Mouse (Mus musculus) heart, postnatal 14 days (tissue): ENCODE measurements around the gene Gtf2a2. TPM values are rescaled to one million over a fixed set of nuclear protein-coding genes. Genes with fewer than 3 reads are reported as not detected.
"Not testable (repeated sequence)": the region's sequence is repeated elsewhere in the genome, so short reads cannot be mapped to it uniquely, and the experiment has no call there.

Experiments used
- DNase-seq, 2 experiments: peaks; one replicate each; pipeline ENCODE4 v3.0.0; 2021 to 2022
- intact Hi-C: fragments of 180-260 bp; cut with DNase I; formaldehyde crosslinking; loops from one replicate; pipeline ENCODE4 v1.15.1; 2025
- total RNA-seq, 2 experiments: library from RNA; stranded (reverse); gene quantifications; 2 replicates each; pipeline ENCODE4 v1.2.3; 2021

Gene Gtf2a2
- total RNA-seq, 2 experiments from 2014 or later = 59.4 to 65.2 TPM

DNA sequence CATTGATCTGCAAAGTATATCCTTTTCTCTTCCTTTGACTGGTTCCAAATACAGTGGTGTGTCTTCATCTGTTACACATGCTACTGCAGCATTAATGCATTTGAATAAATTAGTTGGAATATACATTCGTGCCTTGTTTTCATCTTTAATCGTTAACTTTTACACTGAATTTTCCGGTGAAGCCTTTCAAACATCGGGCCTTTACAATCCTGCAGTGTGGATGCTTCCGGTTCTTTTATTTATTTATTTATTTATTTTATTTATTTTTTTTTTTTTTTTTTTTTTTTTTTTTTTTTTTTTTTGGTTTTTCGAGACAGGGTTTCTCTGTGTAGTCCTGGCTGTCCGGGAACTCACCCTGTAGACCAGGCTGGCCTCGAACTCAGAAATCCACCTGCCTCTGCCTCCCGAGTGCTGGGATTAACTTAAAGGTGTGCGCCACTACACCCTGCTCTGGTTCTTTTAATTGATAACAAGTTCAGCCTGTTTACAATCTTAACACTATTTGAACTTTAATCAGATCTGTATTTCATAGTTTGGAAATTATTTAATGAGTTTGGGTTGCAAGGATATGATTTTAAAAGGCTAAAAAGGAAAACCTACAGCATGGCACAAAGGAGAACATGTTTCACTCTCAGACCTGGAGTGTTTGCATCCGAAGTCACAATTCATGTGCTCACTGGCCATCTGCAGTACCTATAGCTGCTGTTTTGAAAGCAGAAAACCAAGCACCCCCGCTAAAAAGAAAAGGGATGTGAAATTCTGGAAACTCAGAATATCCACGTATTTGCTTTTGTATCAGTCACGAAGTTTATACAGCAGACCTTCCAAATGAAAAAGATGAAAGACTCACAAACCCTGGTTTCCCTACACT, 578 bp upstream of the Gtf2a2 start:
- no peak for DNase-seq
- intact Hi-C loops = no loop called here

DNA sequence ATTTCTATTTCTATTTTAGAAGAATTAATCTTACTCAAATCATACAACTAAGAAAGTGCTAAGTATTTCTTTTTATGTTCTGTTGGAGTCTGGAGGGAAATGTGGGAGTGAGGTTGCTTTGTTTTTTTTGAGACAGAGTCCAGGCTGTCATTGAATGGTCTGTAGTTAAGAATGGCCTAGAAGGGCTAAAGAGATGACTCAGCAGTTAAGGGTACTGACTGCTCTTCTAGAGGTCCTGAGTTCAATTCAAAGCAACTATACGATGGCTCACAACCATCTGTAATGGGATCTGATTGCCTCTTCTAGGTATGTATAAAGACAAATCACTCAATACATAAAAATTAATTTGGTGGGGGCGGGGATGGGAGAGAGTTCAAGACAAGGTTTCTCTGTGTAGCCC, 3.3 kb downstream of the Gtf2a2 start:
- intact Hi-C loops = no loop called here
- no peak for DNase-seq

DNA sequence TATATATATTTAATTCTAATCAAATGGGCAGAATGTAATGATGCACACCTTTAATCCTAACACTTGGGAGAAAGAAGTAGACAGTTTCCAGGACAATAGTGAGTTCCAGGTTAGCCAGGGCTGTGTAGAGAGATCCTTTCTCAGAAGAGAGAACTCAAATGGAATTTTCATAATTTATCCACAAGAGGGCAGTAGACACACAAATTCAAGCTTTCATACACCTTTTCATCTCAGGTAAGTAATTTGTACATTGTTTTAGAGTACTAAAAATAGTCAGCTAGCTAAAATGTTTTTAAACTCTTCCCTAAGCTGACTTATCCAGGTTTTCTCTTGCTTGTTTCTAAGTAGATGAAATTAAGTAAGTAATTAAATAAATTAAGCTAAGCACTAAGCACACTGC, 6.5 kb downstream of the Gtf2a2 start:
- DNase-seq = no peak
- intact Hi-C loops = loop anchor here (1.0 kb wide), 1 partner anchor 62 kb away; no protein-coding TSS in a partner anchor

DNA sequence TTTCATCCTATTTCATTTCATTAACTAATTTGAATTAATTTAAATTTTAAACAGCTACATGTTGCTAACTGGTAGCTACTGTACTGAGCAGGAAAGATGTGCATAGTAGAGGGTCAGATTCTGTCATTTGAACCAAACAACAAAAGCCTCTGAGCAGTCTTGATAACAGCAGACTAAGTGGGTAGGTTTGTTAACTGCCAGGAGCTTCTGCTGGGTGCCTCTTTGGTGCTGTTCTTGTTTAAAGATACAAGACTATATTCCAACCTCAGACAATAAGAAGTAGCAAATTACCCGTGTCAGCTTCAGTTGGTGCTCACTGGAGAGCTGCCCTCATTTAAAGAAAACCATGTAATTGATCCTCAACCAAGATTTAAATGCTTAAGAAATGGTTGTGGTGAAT, 9.3 kb downstream of the Gtf2a2 start:
- DNase-seq = no peak
- intact Hi-C loops = loop anchor here (10.0 kb wide), 1 partner anchor 363 kb away; no protein-coding TSS in a partner anchor

DNA sequence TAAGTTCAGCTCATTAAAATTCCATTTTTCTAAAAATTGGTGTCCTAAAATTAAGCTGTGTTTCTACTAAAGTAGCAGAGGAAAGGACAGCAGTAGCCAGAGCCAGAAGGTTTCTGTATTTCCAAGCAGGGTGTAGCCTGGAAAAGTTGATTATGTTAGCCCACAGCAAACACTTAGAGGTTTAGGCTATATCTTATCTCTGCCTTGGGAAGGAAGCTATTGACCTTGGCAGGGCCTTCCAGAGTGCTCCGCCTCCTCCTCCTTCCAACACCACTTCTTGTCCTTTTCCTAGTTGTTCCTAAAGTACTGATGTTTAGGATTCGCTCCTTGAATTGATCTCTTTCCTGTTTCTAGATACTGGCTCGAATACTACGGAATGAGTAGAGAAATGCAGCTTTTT, 9.7 kb downstream of the Gtf2a2 start:
- intact Hi-C loops = loop anchor here (10.0 kb wide), 1 partner anchor 363 kb away; no protein-coding TSS in a partner anchor
- peak; percentile 13 to 26 for DNase-seq

DNA sequence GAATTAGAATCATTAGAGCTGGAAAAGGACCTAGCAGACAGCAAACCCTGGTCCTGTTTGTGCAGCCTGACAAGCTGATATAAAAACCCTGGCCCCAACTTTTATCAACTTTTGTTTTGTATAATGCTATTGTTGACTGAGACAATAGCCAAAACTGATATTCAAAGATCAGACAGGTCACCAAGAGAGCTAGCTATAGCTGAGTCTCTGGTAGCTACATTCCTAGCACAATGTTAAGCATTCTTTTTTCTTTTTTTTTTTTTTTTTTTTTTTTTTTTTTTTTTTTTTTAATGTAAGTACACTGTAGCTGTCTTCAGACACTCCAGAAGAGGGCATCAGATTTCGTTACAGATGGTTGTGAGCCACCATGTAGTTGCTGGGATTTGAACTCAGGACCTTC, 11.3 kb downstream of the Gtf2a2 start:
- DNase-seq = not testable (repeated sequence)
- intact Hi-C loops = loop anchor here (10.0 kb wide), 1 partner anchor 361 kb away; no protein-coding TSS in a partner anchor

DNA sequence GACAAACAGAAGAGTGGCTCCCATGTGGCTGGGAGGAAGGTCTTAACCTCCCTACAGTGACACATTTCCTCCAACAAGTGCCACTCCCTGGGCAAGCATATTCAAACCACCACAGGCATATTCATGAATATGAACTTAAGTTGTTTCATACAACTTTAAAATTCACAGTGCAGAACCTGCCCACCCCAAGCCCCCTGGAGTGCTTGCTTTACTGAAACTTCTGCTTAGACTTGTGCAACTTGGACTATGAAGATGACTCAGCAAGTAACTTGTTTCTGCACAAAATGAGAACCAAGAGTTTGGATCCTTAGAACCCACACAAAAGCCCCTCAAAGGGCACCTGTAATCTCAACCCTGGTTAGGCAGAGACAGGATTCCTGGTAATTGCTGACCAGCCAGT, 12.3 kb downstream of the Gtf2a2 start:
- no peak for DNase-seq
- intact Hi-C loops = loop anchor here (10.0 kb wide), 1 partner anchor 360 kb away; no protein-coding TSS in a partner anchor

DNA sequence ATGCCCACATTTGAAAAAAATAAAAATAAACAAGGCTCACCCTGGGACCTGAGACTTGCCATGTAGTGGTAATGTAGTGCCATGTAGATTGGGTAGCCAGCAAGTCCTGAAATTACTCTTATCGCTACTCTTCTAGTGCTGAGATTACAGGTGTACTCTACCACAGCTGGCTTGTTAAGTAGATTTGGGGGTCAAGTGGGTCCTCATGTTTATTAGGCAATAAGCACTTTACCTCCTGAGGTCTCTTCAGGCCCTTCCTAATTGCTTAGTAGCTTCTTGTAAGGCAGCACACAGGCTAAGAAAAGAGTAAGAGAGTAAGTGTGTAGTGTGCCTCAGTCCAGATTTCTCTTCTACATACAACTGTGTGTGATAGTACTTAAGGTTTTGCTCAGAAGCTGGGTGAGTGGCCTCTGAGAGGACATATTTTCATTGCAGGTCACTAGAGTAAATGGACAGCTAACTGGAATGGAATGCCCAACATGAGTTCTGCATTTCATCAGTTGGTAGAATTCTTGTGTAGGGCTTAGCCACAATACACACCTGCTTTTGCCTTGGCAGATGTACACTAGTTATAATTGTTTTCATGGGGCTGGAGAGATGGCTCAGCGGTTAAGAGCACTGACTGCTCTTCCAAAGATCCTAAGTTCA, 13.1 kb downstream of the Gtf2a2 start:
- intact Hi-C loops = loop anchor here (10.0 kb wide), 1 partner anchor 359 kb away; no protein-coding TSS in a partner anchor
- no peak for DNase-seq

DNA sequence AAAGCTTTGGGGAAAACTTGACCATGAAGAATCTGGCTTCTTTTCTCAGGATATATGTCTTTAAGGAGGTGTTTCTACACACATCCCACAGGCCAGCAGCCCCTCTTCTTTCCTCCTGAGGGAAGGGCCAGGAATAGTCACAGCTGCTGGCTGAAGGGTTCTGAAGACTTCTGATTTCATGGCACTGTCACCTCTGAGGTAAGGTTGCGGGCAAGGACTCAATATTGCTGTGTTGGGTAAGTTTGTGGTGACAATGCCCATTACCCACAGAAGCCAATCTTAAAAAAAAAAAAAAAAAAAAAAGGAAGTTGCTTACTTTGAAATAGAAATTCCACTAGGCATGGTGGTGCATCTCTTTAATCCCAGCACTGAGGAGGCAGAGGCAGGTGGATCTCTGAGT, 19.8 kb downstream of the Gtf2a2 start:
- no peak for DNase-seq
- intact Hi-C loops = no loop called here

DNA sequence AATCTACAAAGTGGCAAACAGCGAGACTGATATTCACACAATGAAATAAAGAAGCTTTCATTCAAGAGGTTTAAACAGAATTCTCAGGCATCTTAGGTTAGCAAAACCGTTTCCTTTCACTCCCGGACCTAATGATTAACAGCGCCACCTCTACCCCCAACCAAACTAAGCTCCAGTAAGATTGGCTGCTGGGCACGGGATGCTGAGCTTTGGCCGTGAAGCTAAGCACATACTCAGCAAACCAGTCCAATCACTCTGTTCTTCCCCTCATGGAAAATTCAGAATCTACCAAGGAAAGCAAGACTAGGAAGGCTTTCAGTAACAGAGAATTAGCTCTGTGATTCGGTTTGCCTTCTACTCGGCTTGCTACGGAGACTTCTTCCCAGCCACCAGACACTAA, 20.7 kb downstream of the Gtf2a2 start:
- DNase-seq = no peak
- intact Hi-C loops = no loop called here

DNA sequence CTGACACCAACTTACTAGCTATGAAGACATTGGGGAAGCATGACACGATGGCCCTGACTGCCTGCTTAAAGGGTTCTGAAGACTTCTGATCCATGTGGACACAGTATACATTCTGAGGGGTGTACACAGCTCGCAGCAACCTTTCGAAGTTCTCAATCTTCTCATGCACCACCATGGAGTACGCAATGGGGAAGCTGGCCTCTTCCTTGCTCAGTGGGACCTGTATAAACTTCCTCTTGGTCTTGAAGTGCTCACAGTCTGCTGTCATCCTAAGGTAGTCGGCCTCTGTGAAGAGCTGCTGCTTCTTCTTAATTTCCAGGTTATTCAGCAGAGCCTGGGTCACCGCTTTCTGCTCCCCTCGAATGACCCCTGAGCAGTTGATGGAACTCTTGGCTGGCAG, 22.4 kb downstream of the Gtf2a2 start:
- no peak for DNase-seq
- intact Hi-C loops = no loop called here

DNA sequence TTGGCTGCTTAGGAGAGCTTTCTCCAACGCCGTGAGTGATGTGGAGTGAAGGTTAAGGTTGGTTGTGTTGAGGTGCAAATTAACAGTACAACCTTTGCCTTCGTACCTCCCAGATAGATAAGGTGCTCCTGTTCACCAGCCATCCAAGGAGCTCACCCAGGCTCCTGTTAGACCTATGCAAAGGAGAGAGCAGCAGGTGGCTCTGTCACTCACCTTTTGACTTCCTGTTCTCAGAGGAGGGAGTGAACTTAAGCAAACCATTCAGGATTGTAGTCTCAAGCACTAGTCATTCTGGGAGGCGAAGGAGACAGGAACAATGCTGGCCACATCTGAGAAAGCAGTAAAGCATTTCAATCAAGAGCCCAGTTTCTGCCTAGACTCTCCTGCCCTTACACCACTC, 24.3 kb downstream of the Gtf2a2 start:
- intact Hi-C loops = no loop called here
- no peak for DNase-seq

DNA sequence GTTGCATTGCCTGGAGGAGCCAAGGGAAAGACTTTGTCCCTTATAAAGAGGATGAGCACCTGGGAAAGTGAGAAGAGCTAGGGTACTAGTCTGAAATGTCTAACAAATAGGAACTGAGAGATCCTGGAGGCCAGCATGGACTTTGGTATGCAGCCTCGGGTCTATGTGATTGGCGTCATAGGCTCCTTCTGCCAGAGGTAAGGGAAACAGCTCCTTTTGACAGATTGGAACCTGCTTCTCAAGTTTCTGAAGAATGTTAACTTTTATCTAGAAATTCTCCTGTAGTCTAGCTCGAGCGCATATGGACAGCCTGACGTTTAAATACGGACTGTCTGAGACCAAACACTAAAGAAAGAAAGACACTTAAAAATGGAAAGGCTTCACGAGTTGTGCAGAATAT, 25.6 kb downstream of the Gtf2a2 start, which contains the start of gene Gcnt3:
Gcnt3 (minus strand) TSS at position 101 of the 400 bp plus-strand sequence.
- intact Hi-C loops = no loop called here
- DNase-seq = no peak

DNA sequence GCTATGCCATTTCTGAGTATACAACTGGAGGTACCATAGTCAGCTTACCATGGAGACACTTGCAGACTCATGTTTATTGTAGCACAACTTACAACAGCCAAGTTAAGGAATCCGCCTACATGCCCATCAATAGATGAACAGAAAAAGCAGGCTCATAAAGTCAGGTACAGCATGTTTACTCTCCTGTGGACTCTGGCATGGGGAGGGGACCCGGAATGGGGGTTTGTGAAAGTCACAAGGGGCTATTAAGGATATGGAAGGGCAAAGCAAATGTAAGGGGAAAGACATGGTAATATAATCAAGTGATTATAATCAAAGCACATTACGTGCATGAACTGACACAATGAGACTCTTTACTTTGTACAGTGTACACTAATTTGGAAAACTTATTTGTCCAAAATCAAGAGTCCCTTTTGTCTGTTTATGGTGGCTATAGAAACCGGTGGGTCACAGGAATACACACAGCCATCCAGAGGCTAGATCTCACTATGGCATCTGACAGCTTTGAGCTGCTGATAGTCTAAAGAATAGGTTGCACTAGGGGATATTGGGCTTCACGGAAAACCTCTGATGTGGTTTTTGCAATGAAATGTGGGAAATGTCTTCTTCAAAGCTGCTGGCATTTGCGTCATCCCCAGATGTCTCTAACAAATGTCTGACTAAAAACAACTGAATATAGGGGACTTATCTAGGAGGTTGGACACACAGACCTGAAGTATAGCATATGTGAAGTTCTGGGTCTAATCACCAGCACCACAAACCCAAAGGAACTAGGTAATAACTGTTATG, 27.4 kb downstream of the Gtf2a2 start:
- DNase-seq = no peak
- intact Hi-C loops = no loop called here

DNA sequence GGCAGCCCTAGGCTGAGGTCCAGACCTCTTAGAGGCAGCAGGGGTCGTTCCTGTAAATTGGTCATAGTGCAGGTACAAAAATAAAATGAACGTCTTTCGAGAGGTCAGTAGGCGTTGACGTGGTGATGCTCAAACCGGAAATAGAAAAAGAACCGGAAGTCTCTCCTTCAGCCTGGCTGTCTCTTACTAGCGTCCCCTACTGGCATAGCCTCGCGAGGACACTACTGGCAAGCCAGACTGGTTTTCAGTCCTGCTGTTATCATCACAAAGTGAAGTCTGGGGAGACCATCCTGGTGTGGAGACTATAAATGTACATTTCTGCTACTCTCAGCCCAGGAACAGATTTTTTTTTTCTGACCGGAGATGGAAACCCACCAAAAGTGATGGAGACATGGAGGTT, 28.2 kb downstream of the Gtf2a2 start:
- no peak for DNase-seq
- intact Hi-C loops = no loop called here

DNA sequence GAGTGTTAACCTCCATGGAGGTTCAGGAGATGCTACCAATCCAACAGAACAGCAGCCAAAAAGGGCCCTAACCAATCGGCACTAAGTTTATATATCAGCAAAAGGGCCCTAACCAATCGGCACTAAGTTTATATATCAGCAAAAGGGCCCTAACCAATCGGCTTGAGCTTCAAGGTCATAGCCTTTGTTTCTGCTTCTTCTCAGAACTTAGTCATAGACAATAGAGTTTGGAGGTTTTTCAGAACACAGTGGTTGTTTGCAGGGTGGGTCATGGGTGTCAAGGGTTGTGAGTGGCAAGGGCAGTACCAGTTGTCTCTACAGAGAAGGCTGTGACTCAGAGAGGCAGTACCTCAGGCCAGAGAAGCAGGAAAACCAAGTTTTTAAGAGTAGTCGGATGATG, 29.8 kb downstream of the Gtf2a2 start:
- intact Hi-C loops = no loop called here
- DNase-seq = no peak

DNA sequence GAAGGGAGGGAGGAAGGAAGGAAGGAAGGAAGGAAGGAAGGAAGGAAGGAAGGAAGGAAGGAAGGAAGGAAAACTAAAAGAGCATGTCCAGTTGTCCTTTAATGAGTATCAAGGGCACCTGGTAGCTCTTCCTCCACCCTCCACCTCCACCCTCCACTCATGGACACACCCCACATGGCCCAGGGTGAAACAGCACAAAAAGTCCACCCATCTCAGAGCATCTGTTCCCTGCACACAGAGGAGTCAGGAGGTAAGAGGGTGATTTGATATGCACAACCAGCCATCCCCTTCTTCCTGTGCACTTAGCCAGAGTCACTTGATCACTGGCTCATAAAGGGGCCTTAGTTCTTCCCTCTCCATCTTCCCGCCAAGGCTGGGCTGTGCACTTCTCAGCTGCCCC, 30.6 kb downstream of the Gtf2a2 start:
- no peak for DNase-seq
- intact Hi-C loops = no loop called here

DNA sequence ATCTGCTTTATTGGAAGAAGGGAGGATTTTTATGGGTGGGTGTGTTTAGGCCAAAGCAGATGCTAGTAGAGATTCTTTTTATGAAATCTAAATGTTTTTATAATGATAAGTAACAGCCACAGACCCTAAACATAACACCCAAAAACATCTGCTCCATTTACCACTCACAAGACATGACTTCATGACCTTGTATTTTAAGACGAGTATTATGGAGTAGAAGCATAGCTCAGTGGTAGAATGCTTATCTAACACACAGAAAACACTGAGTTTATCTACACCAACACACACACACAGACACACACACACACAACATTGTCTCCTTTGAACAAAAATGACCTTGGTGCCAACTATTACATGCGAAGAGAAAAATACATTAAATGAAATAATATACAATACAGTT, 32.5 kb downstream of the Gtf2a2 start:
- DNase-seq = no peak
- intact Hi-C loops = no loop called here

DNA sequence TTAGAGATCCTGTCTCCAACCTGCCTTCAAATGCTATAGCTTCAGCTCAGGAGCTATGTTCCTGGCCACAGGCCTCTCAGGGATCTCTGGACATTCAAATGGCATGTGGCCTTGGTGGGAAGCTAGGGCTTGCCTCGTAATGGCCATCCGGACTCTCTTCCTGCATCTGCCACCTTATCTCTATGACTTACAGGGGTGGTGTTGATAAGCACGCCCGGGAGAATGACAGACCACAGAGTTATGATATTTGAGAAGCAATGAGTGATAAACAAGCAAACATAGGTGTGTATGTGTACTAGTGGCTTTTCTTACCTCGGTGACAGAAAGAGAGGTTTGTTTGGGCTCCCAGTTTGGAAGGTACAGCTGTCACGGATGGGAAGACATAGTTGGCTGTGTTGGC, 33.9 kb downstream of the Gtf2a2 start:
- intact Hi-C loops = no loop called here
- no peak for DNase-seq

DNA sequence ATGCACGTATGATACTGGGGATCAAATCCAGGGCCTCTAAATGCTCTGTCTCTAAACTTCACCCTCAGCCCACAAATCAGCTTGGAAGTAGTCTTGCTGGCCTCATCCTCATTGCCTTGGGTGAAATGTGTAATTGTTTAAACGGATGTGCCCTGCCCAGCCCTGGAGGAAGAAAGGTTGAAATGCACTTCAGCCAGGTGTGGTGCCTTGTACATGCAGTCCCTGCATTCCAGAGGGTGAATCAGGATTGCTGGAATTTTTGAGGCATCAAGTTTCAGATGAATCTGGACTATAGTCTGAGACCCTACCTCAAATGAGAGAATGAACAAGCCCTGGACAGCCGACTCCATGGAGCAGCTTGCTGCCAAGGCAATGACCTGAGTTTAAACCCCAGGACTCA, 35.5 kb downstream of the Gtf2a2 start:
- intact Hi-C loops = no loop called here
- no peak for DNase-seq

DNA sequence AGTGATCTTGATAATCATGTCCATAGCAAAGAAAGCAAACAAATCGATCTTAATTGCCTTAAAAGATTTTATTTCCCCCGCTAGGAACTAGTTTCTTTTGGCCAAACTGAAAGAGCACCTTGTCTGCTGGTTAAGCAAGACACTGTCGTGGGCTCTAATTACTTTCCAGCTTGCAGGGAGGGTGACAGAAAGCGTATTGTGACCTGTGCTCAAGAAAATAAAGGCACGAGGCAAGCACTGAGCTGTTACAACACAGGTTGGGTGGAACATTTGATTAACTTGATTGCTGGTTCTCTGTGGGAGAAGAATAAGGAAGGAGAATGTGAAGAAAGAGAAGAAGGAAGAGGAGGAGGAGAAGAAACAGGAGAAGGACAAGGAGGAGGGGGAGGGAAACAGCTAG, 35.9 kb downstream of the Gtf2a2 start:
- DNase-seq = no peak
- intact Hi-C loops = no loop called here
